Mouse (Mus musculus): Measurements from ENCODE around the gene Cdc20. TPM values are rescaled to one million over a fixed set of nuclear protein-coding genes. Genes with fewer than 3 reads are reported as not detected.

Cdc20 gene
- polyA plus RNA-seq, 1 experiment from 2014 or later, result 270 TPM

Other genes starting within 250 kb of the Cdc20 start
- 43.8 and 59.3 TPM in 2 replicates for gene Ptprf, start 145.9 kb downstream of the Cdc20 start, polyA plus RNA-seq (2016; fragmentation: Nextera tagmentation; extraction: Ambion mirVana)
- 6.7 and 8.6 TPM in 2 replicates for gene Szt2, start 28.1 kb downstream of the Cdc20 start, polyA plus RNA-seq (2016; fragmentation: Nextera tagmentation; extraction: Ambion mirVana)
- gene Med8, start 28.0 kb downstream of the Cdc20 start, polyA plus RNA-seq (2016; fragmentation: Nextera tagmentation; extraction: Ambion mirVana), result 102 and 124 TPM in 2 replicates
- gene Elovl1, start 9.3 kb downstream of the Cdc20 start, polyA plus RNA-seq (2016; fragmentation: Nextera tagmentation; extraction: Ambion mirVana), result 72.0 and 85.1 TPM in 2 replicates
- 3.9 and 5.5 TPM in 2 replicates for gene Mpl, start 20.2 kb upstream of the Cdc20 start, polyA plus RNA-seq (2016; fragmentation: Nextera tagmentation; extraction: Ambion mirVana)
- 36.5 and 54.4 TPM in 2 replicates for gene Tie1, start 52.7 kb upstream of the Cdc20 start, polyA plus RNA-seq (2016; fragmentation: Nextera tagmentation; extraction: Ambion mirVana)
- 0.70 and 1.7 TPM in 2 replicates for gene 2610528J11Rik, start 89.6 kb upstream of the Cdc20 start, polyA plus RNA-seq (2016; fragmentation: Nextera tagmentation; extraction: Ambion mirVana)
- 0.32 and 0.69 TPM in 2 replicates for gene Tmem125, start 106.7 kb upstream of the Cdc20 start, polyA plus RNA-seq (2016; fragmentation: Nextera tagmentation; extraction: Ambion mirVana)
- gene Cfap57, start 183.4 kb upstream of the Cdc20 start, polyA plus RNA-seq (2016; fragmentation: Nextera tagmentation; extraction: Ambion mirVana), result 0.84 and 1.1 TPM in 2 replicates
- gene Ebna1bp2, start 183.4 kb upstream of the Cdc20 start, polyA plus RNA-seq (2016; fragmentation: Nextera tagmentation; extraction: Ambion mirVana), result 110 and 166 TPM in 2 replicates
- gene Olfr62, start 221.6 kb upstream of the Cdc20 start, polyA plus RNA-seq (2016; fragmentation: Nextera tagmentation; extraction: Ambion mirVana), result not detected in 2 replicates